Mouse (Mus musculus) embryonic fibroblast, embryonic 13.5 days (primary cell): Measurements from ENCODE around the gene Olfml2a.

Source experiments
- CTCF ChIP-seq: IDR thresholded peaks from 2 replicates; pipeline ENCODE4 v1.5.1; 2011; ENCODE audit warnings: mild to moderate bottlenecking, control low read depth, low read length, moderate library complexity, borderline replicate concordance; ENCODE audit not compliant: insufficient read depth
- POLR2A ChIP-seq: IDR thresholded peaks from 2 replicates; pipeline ENCODE4 v1.6.1; 2011; ENCODE audit warnings: low read depth, mild to moderate bottlenecking, control low read depth, low read length, moderate library complexity

- no peak for TF ChIP-seq CTCF
- TF ChIP-seq POLR2A: peak; percentile 94
These were observed 76.1 kb downstream of the Olfml2a start for GRCm38 (mm10) chr2:39007865-39008264.
